Mouse (Mus musculus): ENCODE data around the gene Zfp58. TPM values are rescaled to one million over a fixed set of nuclear protein-coding genes. Genes with fewer than 3 reads are reported as not detected.
A peak's percentile ranks its signal among the peaks of the same experiment; 100 is the strongest.

Zfp58 gene
- polyA plus RNA-seq, 2 experiments, result 1.1 to 1.7 TPM

- Histone ChIP-seq H3K4me1 (replicated peaks; ENCODE audit: control insufficient read depth in 2 of 2, insufficient read depth in 2 of 2, low read length in 1 of 2) (no peaks in the 10 kb centered on the region; a peak in 1 of 4 replicates), H3K36me3 (replicated peaks; ENCODE audit: control insufficient read depth, insufficient read depth, low read depth) (no peaks in the 10 kb centered on the region), H3K9me3 (ENCODE audit: control insufficient read depth, low read length) (no peaks in the 10 kb centered on the region), H3K9ac (replicated peaks) (no peak overlapping the region), H3K27me3 (ENCODE audit: control insufficient read depth, insufficient read depth, low read length) (no peaks in the 10 kb centered on the region), H3K4me2 (ENCODE audit: low read depth) (peak overlapping the region; percentile 80), H3K4me3 (ENCODE audit: insufficient read depth in 1 of 2, low read depth in 2 of 2, low read length in 2 of 2) (no peak overlapping the region), H3K27ac (no peak overlapping the region)
- no peak for DNase-seq (ENCODE audit: low read depth in 3 of 3, low spot score in 3 of 3)
- TF ChIP-seq CTCF (IDR thresholded peaks at IDR 0.05; ENCODE audit: low read depth), result no peak
- no peak for TF ChIP-seq EP300 (IDR thresholded peaks at IDR 0.05; ENCODE audit: low read depth)
- no peak for ATAC-seq (ENCODE audit: insufficient read depth)
- 74% methylated on average over 1 of the region's 1 CpGs for WGBS (ENCODE audit: insufficient replicate concordance)
Measured at GRCm38 (mm10) chr13:67500908-67501307, 553 bp upstream of the Zfp58 start.

- no peaks in the 10 kb centered on the region for H3K27me3 ChIP-seq (ENCODE audit: control insufficient read depth, insufficient read depth, low read length)
Measured at GRCm38 (mm10) chr13:67495631-67496030, 4.7 kb downstream of the Zfp58 start.

GRCm38 (mm10) chr13:67484424-67484811 is 15.9 kb downstream of the Zfp58 start:
- peaks cover 3 to 14% of the 10 kb centered on the region in 2 experiments; a peak in 2 of 4 replicates for H3K4me1 ChIP-seq (replicated peaks; ENCODE audit: control insufficient read depth in 2 of 2, insufficient read depth in 2 of 2, low read length in 1 of 2)
- H3K4me2 ChIP-seq (ENCODE audit: low read depth), result peak overlapping the region; percentile 78
- peak overlapping the region; percentile 70 to 97 for H3K4me3 ChIP-seq (ENCODE audit: insufficient read depth in 1 of 2, low read depth in 2 of 2, low read length in 2 of 2)
- ATAC-seq (ENCODE audit: insufficient read depth), result 0 out of 2 replicates have a peak, but pooled peaks have one; percentile 25
- H3K9me3 ChIP-seq (ENCODE audit: control insufficient read depth, low read length), result no peaks in the 10 kb centered on the region
- no peak for DNase-seq (ENCODE audit: low read depth in 3 of 3, low spot score in 3 of 3)
- H3K36me3 ChIP-seq (replicated peaks; ENCODE audit: control insufficient read depth, insufficient read depth, low read depth), result no peaks in the 10 kb centered on the region
- peak overlapping the region; percentile 18; the same call in 1 of the 2 replicates for H3K27ac ChIP-seq
- H3K27me3 ChIP-seq (ENCODE audit: control insufficient read depth, insufficient read depth, low read length), result no peaks in the 10 kb centered on the region
- peak overlapping the region; percentile 80 for H3K9ac ChIP-seq (replicated peaks)
- WGBS (ENCODE audit: insufficient replicate concordance), result 18% methylated on average over 8 of the region's 8 CpGs
- TF ChIP-seq EP300 (IDR thresholded peaks at IDR 0.05; ENCODE audit: low read depth) (no peak), CTCF (IDR thresholded peaks at IDR 0.05; ENCODE audit: low read depth) (no peak)

More at GRCm38 (mm10) chr13:67495631-67496030, 4.7 kb downstream of the Zfp58 start:
- DNase-seq (ENCODE audit: low read depth in 3 of 3, low spot score in 3 of 3) (no peak), ATAC-seq (ENCODE audit: insufficient read depth) (no peak)
- Histone ChIP-seq H3K36me3 (replicated peaks; ENCODE audit: control insufficient read depth, insufficient read depth, low read depth) (peaks cover 11% of the 10 kb centered on the region), H3K4me3 (ENCODE audit: insufficient read depth in 1 of 2, low read depth in 2 of 2, low read length in 2 of 2) (no peak overlapping the region), H3K27ac (no peak overlapping the region), H3K4me1 (replicated peaks; ENCODE audit: control insufficient read depth in 2 of 2, insufficient read depth in 2 of 2, low read length in 1 of 2) (no peaks in the 10 kb centered on the region; a peak in 1 of 4 replicates), H3K9me3 (ENCODE audit: control insufficient read depth, low read length) (peaks cover 3% of the 10 kb centered on the region; the same call in 1 of the 2 replicates), H3K4me2 (ENCODE audit: low read depth) (no peak overlapping the region), H3K9ac (replicated peaks) (no peak overlapping the region)
- TF ChIP-seq CTCF (IDR thresholded peaks at IDR 0.05; ENCODE audit: low read depth) (no peak), EP300 (IDR thresholded peaks at IDR 0.05; ENCODE audit: low read depth) (no peak)
- WGBS (ENCODE audit: insufficient replicate concordance), result 68% methylated on average over 1 of the region's 1 CpGs

GRCm38 (mm10) chr13:67483625-67484423 is 16.5 kb downstream of the Zfp58 start, which contains the start of gene Zfp874b:
Gene Zfp874b, minus strand, starts transcription at chr13:67484258.
- Histone ChIP-seq H3K27me3 (ENCODE audit: control insufficient read depth, insufficient read depth, low read length) (no peaks in the 10 kb centered on the region), H3K4me1 (replicated peaks; ENCODE audit: control insufficient read depth in 2 of 2, insufficient read depth in 2 of 2, low read length in 1 of 2) (peaks cover 3 to 14% of the 10 kb centered on the region in 2 experiments; a peak in 2 of 4 replicates), H3K36me3 (replicated peaks; ENCODE audit: control insufficient read depth, insufficient read depth, low read depth) (no peaks in the 10 kb centered on the region), H3K27ac (peak within 1 kb of the TSS; percentile 79), H3K4me3 (ENCODE audit: insufficient read depth in 1 of 2, low read depth in 2 of 2, low read length in 2 of 2) (peak within 1 kb of the TSS; percentile 70 to 97), H3K4me2 (ENCODE audit: low read depth) (peak within 1 kb of the TSS; percentile 78), H3K9ac (replicated peaks) (peak within 1 kb of the TSS; percentile 80), H3K9me3 (ENCODE audit: control insufficient read depth, low read length) (no peaks in the 10 kb centered on the region)
- WGBS (ENCODE audit: insufficient replicate concordance), result 3% methylated on average over 20 of the region's 20 CpGs
- TF ChIP-seq CTCF (IDR thresholded peaks at IDR 0.05; ENCODE audit: low read depth), result no peak
- TF ChIP-seq EP300 (IDR thresholded peaks at IDR 0.05; ENCODE audit: low read depth), result peak; percentile 17; the same call in 1 of the 2 replicates
- DNase-seq (ENCODE audit: low read depth in 3 of 3, low spot score in 3 of 3), result peak; percentile 82 to 88 (median 87)
- peak; percentile 94 for ATAC-seq (ENCODE audit: insufficient read depth)

- ATAC-seq (ENCODE audit: insufficient read depth) (no peak), DNase-seq (ENCODE audit: low read depth in 3 of 3, low spot score in 3 of 3) (no peak)
- no peak overlapping the region for H3K9ac ChIP-seq (replicated peaks)
- TF ChIP-seq EP300 (IDR thresholded peaks at IDR 0.05; ENCODE audit: low read depth) (no peak), CTCF (IDR thresholded peaks at IDR 0.05; ENCODE audit: low read depth) (no peak)
- H3K36me3 ChIP-seq (replicated peaks; ENCODE audit: control insufficient read depth, insufficient read depth, low read depth), result no peaks in the 10 kb centered on the region
- H3K4me2 ChIP-seq (ENCODE audit: low read depth), result no peak overlapping the region
- no peak overlapping the region for H3K4me3 ChIP-seq (ENCODE audit: insufficient read depth in 1 of 2, low read depth in 2 of 2, low read length in 2 of 2)
- no peaks in the 10 kb centered on the region for H3K27me3 ChIP-seq (ENCODE audit: control insufficient read depth, insufficient read depth, low read length)
- WGBS (ENCODE audit: insufficient replicate concordance), result 60% methylated on average over 4 of the region's 4 CpGs
- no peak overlapping the region for H3K27ac ChIP-seq
- peaks cover 3 to 14% of the 10 kb centered on the region in 2 experiments; a peak in 2 of 4 replicates for H3K4me1 ChIP-seq (replicated peaks; ENCODE audit: control insufficient read depth in 2 of 2, insufficient read depth in 2 of 2, low read length in 1 of 2)
- no peaks in the 10 kb centered on the region for H3K9me3 ChIP-seq (ENCODE audit: control insufficient read depth, low read length)
Measured at GRCm38 (mm10) chr13:67481528-67481927, 18.8 kb downstream of the Zfp58 start.
